Mouse (Mus musculus) stomach, embryonic 16.5 days (tissue): Measurements from ENCODE around the gene Scn4a. TPM values are rescaled to one million over a fixed set of nuclear protein-coding genes. Genes with fewer than 3 reads are reported as not detected.

Experiments used
- ATAC-seq: fragments of 200-750 bp; cut with Nextera tagmentation; 2 replicates; pipeline ENCODE4 v1.8.0; 2017; ENCODE audit warnings: moderate number of reproducible peaks, moderate TSS enrichment; ENCODE audit not compliant: insufficient read depth, low FRiP score
- H3K27ac ChIP-seq: fragments of 300-500 bp; sonication (generic); 2 replicates; pipeline ENCODE4 v1.5.1; 2014; ENCODE audit warnings: low read length
- H3K27me3 ChIP-seq: fragments of 300-500 bp; sonication (generic); 2 replicates; pipeline ENCODE4 v1.6.1; 2014; ENCODE audit warnings: low read length, control low read depth, mixed read lengths; ENCODE audit not compliant: control insufficient read depth, insufficient read depth
- H3K36me3 ChIP-seq: fragments of 300-500 bp; sonication (generic); 2 replicates; pipeline ENCODE4 v1.6.1; 2014; ENCODE audit warnings: low read length; ENCODE audit not compliant: control insufficient read depth, insufficient read depth
- H3K4me1 ChIP-seq: fragments of 300-500 bp; sonication (generic); 2 replicates; pipeline ENCODE4 v1.6.1; 2014; ENCODE audit warnings: low read length, control low read depth, mixed read lengths; ENCODE audit not compliant: control insufficient read depth, insufficient read depth
- H3K4me2 ChIP-seq: fragments of 300-500 bp; sonication (generic); 2 replicates; pipeline ENCODE4 v1.6.1; 2014; ENCODE audit warnings: low read depth, low read length, mixed read lengths
- H3K4me3 ChIP-seq: fragments of 300-500 bp; sonication (generic); replicated peaks from 2 replicates; pipeline ENCODE4 v1.5.1; 2014; ENCODE audit warnings: mild to moderate bottlenecking, low read length
- H3K9ac ChIP-seq: fragments of 300-500 bp; sonication (generic); 2 replicates; pipeline ENCODE4 v1.6.1; 2014; ENCODE audit warnings: low read length
- H3K9me3 ChIP-seq: fragments of 300-500 bp; sonication (generic); replicated peaks from 2 replicates; pipeline ENCODE4 v1.6.1; 2016; ENCODE audit warnings: low read length, control low read depth; ENCODE audit not compliant: control insufficient read depth
- WGBS: fragments of 180-500 bp; shearing (Covaris S2); extraction: QIAGEN DNeasy Blood & Tissue Kit; methylation state at CpG from one replicate; pipeline ENCODE4 v1.1.7; 2014; 5-methylcytosine and 5-hydroxymethylcytosine counted together
- polyA plus RNA-seq: library from polyadenylated mRNA; unstranded; fragments of >200 nt; fragmentation: Nextera tagmentation; extraction: Ambion mirVana; gene quantifications from 2 replicates; pipeline ENCODE4 v1.2.1, GENCODE M21; 2015

Scn4a gene
- polyA plus RNA-seq, 1 experiment from 2014 or later: 0.30 TPM

DNA sequence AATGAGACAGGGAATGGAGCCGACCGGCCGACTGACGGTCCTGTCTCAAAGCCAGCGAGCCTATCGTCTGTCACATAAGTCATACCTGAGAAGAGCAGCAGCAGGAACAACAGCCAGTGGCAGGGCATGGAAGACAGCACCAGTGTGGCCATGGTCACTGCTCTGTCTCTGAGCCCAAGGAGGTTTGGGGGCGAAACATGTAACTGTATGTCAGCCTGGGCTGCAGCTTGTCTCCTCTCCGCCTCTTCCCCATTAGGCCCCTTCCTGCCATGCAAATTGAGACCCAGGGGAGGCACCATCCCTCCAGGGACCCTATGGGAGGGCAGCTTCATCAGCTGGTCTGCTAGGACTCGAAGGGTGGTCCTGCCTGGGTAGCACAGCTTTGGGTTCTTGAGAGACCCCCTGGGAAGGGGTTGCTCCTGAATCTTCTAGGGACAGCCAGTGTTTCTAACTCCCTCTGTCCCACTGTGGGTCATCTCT, 38.7 kb downstream of the Scn4a start, which contains the start of gene Cd79b:
Gene Cd79b, minus strand, starts transcription at position 430 of the 480 bp plus-strand sequence.
- Histone ChIP-seq H3K27ac (no peak within 1 kb of the TSS; the same call in 1 of the 2 replicates), H3K4me2 (no peak within 1 kb of the TSS), H3K4me3 (0 out of 2 replicates have a peak within 1 kb of the TSS, but pooled peaks have one; percentile 6), H3K27me3 (no peaks in the 10 kb centered on the region), H3K36me3 (no peaks in the 10 kb centered on the region), H3K4me1 (peaks cover 5% of the 10 kb centered on the region; the same call in 1 of the 2 replicates), H3K9ac (no peak within 1 kb of the TSS), H3K9me3 (no peaks in the 10 kb centered on the region)
- ATAC-seq: no peak
- 62% methylated on average over 9 of the region's 9 CpGs for WGBS

DNA sequence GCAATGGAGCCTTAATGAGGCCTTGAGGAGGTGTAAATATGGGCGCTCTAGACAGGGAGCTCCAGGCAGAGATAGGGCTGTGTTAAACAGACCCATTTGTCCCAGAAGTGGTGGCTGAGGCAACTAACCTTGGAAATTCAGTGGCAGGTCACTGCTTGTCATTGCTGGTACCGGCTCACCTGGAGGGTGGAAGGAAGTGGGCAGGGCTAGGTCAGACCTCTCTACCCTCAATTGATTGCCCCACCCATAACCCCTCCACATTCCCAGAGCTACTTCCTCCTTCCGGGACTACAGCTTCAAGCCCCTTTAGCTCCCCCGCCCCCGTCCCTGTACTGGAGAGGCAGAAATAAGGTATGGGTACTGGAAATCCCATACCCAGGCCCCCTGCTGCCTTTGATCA, 39.6 kb downstream of the Scn4a start:
- Histone ChIP-seq H3K4me3 (no peak overlapping the region), H3K36me3 (no peaks in the 10 kb centered on the region), H3K27ac (no peak overlapping the region), H3K9ac (no peak overlapping the region), H3K4me2 (no peak overlapping the region), H3K4me1 (peaks cover 5% of the 10 kb centered on the region; the same call in 1 of the 2 replicates), H3K27me3 (no peaks in the 10 kb centered on the region), H3K9me3 (no peaks in the 10 kb centered on the region)
- peak; percentile 63 for ATAC-seq
- WGBS: 51% methylated on average over 5 of the region's 5 CpGs

DNA sequence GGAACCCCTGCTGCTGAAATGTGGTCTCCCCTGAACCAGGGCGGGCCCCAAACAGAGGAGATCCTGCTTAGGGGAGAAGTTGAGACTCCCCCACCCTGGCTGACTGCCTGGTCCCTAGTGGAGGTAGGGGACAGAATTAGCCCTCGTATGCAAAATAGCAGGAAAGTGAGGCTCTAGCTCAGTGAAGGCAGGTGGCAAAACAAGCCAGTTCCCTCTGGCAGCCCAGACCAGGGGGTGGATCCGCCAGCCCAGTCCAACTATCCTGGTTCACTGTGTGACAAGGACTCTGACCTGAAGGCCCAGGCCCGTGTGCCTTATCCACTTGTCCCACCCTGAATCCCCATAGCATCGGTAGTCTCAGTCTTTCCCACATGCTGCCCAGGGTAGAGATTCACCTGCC, 43.0 kb downstream of the Scn4a start:
- ATAC-seq: no peak
- H3K9ac ChIP-seq: no peak overlapping the region
- peaks cover 5% of the 10 kb centered on the region; the same call in 1 of the 2 replicates for H3K4me1 ChIP-seq

DNA sequence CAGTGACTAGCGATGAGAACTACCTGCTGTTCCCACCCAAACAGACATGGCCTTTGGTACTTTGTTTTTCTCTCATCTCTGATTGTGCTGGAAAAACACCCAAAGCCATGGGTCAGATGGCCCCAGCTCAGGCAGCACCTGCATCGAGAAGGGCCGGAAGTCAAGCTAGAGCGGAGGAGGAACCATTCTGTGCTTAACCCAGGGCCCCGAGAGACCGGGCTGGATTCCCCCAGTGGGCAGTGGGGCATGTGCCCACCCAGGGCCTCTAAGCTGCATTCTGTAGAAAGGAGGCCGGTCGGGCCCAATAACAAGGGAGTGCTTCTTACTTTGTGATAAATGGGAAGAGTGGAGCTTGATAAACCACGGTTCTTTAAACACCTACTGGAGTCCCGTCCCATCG, 44.9 kb downstream of the Scn4a start:
- Histone ChIP-seq H3K27ac (no peak overlapping the region), H3K4me2 (no peak overlapping the region), H3K9me3 (no peaks in the 10 kb centered on the region), H3K27me3 (no peaks in the 10 kb centered on the region), H3K36me3 (no peaks in the 10 kb centered on the region), H3K4me1 (peaks cover 2% of the 10 kb centered on the region; the same call in 1 of the 2 replicates), H3K4me3 (no peak overlapping the region), H3K9ac (no peak overlapping the region)
- WGBS: 72% methylated on average over 11 of the region's 11 CpGs
- no peak for ATAC-seq

More for the DNA sequence above, 43.0 kb downstream of the Scn4a start:
- Histone ChIP-seq H3K36me3 (no peaks in the 10 kb centered on the region), H3K4me2 (no peak overlapping the region), H3K27me3 (no peaks in the 10 kb centered on the region), H3K4me3 (no peak overlapping the region), H3K9me3 (no peaks in the 10 kb centered on the region), H3K27ac (no peak overlapping the region)
- WGBS: 71% methylated on average over 5 of the region's 5 CpGs

DNA sequence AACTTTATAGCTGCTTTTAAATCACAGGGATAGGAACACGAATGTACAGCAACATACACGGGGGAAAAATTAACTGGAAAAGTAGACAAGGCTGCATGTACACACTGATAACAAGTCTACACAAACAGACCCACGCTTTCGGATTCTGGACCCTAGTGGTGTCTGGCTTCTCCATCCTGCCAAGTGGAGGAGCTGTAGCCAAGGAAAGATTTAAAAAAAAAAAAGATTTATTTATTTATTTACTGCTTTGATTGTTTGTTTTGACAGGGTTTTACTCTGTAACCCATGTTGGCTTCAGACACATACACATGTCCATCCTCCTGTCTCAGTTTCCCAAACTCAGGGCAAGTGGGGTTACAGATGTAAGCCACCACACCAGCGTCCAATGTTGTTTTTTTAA, 45.7 kb downstream of the Scn4a start:
- Histone ChIP-seq H3K36me3 (no peaks in the 10 kb centered on the region), H3K4me1 (no peaks in the 10 kb centered on the region), H3K4me2 (no peak overlapping the region), H3K27ac (no peak overlapping the region), H3K9ac (no peak overlapping the region), H3K27me3 (no peaks in the 10 kb centered on the region), H3K9me3 (no peaks in the 10 kb centered on the region), H3K4me3 (no peak overlapping the region)
- ATAC-seq: no peak
- WGBS: 59% methylated on average over 5 of the region's 5 CpGs

DNA sequence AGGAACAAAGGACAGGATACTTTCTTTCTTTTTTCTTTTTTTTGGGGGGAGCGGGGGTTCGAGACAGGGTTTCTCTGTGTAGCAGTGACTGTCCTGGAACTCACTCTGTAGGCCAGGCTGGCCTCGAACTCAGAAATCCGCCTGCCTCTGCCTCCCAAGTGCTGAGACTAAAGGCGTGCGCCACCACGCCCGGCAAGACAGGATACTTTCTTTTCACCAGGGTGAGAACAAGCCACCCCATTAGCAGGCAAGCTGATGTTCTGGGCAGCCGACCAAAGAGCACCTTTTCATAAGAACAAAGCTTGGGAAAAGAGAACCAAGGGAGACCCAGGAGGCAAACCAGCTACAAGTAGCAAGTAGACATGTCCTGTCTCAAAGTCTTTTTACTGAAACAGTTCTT, 46.3 kb downstream of the Scn4a start:
- no peaks in the 10 kb centered on the region for H3K27me3 ChIP-seq
- H3K4me2 ChIP-seq: no peak overlapping the region
- no peak for ATAC-seq
- no peaks in the 10 kb centered on the region for H3K9me3 ChIP-seq
- no peak overlapping the region for H3K27ac ChIP-seq
- H3K4me1 ChIP-seq: no peaks in the 10 kb centered on the region
- 80% methylated on average over 9 of the region's 9 CpGs for WGBS
- H3K36me3 ChIP-seq: no peaks in the 10 kb centered on the region
- no peak overlapping the region for H3K9ac ChIP-seq
- H3K4me3 ChIP-seq: no peak overlapping the region

DNA sequence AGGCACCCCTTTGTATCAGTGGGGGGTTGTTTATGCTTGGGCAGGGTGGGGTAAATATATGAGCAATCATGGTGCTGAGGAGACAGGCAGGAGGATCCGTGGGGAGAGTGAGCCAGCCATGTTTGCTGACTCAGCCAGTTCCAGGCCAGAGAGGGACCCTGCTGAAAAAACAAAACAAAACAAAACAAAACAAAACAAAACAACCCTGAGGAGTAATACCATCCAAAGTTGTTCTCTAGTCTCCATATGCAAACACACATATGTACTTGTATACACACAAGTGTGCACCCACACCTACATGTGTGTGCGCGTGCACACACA, 47.1 kb downstream of the Scn4a start:
- H3K9me3 ChIP-seq: no peaks in the 10 kb centered on the region
- no peak for ATAC-seq
- H3K4me2 ChIP-seq: no peak overlapping the region
- no peak overlapping the region for H3K9ac ChIP-seq
- WGBS: 74% methylated on average over 3 of the region's 3 CpGs
- H3K36me3 ChIP-seq: no peaks in the 10 kb centered on the region
- no peaks in the 10 kb centered on the region for H3K4me1 ChIP-seq
- no peak overlapping the region for H3K27ac ChIP-seq
- no peaks in the 10 kb centered on the region for H3K27me3 ChIP-seq
- H3K4me3 ChIP-seq: no peak overlapping the region

DNA sequence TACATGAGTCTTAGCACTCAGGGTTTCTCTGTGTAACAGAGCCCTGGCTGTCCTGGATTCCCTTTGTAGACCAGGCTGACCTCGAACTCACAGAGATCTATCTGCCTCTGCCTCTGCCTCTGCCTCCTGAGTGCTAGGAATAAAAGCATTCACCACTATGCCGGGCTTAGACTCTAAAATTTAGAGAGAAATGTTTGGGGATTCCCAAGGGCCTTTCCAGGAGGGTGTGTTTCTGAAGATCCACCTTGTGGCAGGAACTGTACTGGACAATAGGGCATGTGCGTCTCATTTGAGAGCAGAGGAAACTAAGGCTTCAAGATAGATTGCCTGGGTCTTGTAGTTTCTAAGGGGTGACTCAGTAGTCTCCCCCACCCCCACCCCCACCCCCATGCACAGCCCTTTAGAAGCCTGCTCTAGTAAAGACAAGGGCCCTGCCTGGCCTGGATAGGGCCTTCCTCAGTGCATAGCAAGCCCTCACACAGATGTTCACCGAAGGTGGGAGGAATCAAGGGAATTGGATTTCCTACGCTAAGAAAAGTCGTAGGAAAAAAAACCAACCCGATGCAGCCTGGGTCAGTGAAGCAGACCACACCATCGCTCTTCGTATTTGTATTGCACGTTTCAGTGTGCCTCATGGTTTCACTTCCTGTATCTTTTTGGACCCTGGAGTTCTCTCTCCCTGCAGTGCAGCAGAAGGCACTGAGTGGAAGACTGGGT, 47.6 kb downstream of the Scn4a start:
- WGBS: 74% methylated on average over 10 of the region's 10 CpGs
- ATAC-seq: no peak
- Histone ChIP-seq H3K9ac (no peak overlapping the region), H3K4me1 (no peaks in the 10 kb centered on the region), H3K9me3 (no peaks in the 10 kb centered on the region), H3K27me3 (no peaks in the 10 kb centered on the region), H3K27ac (no peak overlapping the region), H3K4me3 (no peak overlapping the region), H3K4me2 (no peak overlapping the region), H3K36me3 (no peaks in the 10 kb centered on the region)

DNA sequence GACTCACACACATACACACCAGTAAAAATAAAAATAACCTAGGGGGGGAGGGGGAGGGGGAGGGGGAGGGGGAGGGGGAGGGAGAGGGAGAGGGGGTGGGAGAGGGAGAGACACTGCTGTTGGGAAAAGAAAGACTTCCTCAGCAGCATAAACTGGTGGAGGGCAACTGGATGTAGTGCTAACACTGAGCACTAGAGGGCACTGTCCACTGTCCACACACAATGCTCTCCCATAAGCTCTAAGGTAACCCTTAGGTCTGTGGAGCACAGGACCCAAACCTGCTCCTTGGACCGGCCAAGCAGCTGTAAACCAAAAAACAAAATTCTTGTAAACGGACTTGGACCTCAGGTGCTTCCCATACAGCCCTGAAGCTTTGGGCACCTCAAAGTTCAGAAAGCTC, 50.5 kb downstream of the Scn4a start:
- no peak overlapping the region for H3K27ac ChIP-seq
- no peak for ATAC-seq

More for the DNA sequence above, 50.5 kb downstream of the Scn4a start:
- no peaks in the 10 kb centered on the region for H3K9me3 ChIP-seq
- no peaks in the 10 kb centered on the region for H3K27me3 ChIP-seq
- H3K4me2 ChIP-seq: no peak overlapping the region
- H3K9ac ChIP-seq: no peak overlapping the region
- 14% methylated on average over 2 of the region's 2 CpGs for WGBS
- no peaks in the 10 kb centered on the region for H3K36me3 ChIP-seq
- no peak overlapping the region for H3K4me3 ChIP-seq
- H3K4me1 ChIP-seq: no peaks in the 10 kb centered on the region
